Mouse (Mus musculus): ENCODE results near the gene Map3k4.

Gene Map3k4

GRCm38 (mm10) chr17:12228001-12228400, 90.6 kb downstream of the Map3k4 start:
- intact Hi-C loops (cut with DNase I) = loop anchor here (10.0 kb wide), 1 partner anchor 147 kb away; the partner anchor contains the start of gene Plg

GRCm38 (mm10) chr17:12226551-12226950, 92.0 kb downstream of the Map3k4 start:
- intact Hi-C loops (cut with DNase I) = loop anchor here (10.0 kb wide), 1 partner anchor 148 kb away; the partner anchor contains the start of gene Plg

- intact Hi-C loops (cut with DNase I) = loop anchor here (10.0 kb wide), 1 partner anchor 150 kb away; the partner anchor contains the start of gene Plg
These were observed 93.4 kb downstream of the Map3k4 start for GRCm38 (mm10) chr17:12225227-12225626.

GRCm38 (mm10) chr17:12224551-12224950, 94.0 kb downstream of the Map3k4 start:
- intact Hi-C loops (cut with DNase I) = loop anchor here (10.0 kb wide), 1 partner anchor 150 kb away; the partner anchor contains the start of gene Plg

GRCm38 (mm10) chr17:12224145-12224544, 94.5 kb downstream of the Map3k4 start:
- intact Hi-C loops (cut with DNase I) = loop anchor here (10.0 kb wide), 1 partner anchor 151 kb away; the partner anchor contains the start of gene Plg

GRCm38 (mm10) chr17:12223682-12224081, 94.9 kb downstream of the Map3k4 start:
- intact Hi-C loops (cut with DNase I) = loop anchor here (10.0 kb wide), 1 partner anchor 151 kb away; the partner anchor contains the start of gene Plg

- intact Hi-C loops (cut with DNase I) = loop anchor here (10.0 kb wide), 1 partner anchor 153 kb away; the partner anchor contains the start of gene Plg
These were observed 96.7 kb downstream of the Map3k4 start for GRCm38 (mm10) chr17:12221926-12222325.

- intact Hi-C loops (cut with DNase I) = no loop called here
These were observed 102.4 kb downstream of the Map3k4 start for GRCm38 (mm10) chr17:12216224-12216623.

GRCm38 (mm10) chr17:12213430-12213829, 105.2 kb downstream of the Map3k4 start:
- intact Hi-C loops (cut with DNase I) = loop anchor here (5.0 kb wide), 2 partner anchors 46 to 111 kb away; no protein-coding TSS in a partner anchor

- intact Hi-C loops (cut with DNase I) = loop anchor here (5.0 kb wide), 2 partner anchors 45 to 110 kb away; no protein-coding TSS in a partner anchor
These were observed 106.3 kb downstream of the Map3k4 start for GRCm38 (mm10) chr17:12212341-12212740.

GRCm38 (mm10) chr17:12211890-12212289, 106.7 kb downstream of the Map3k4 start:
- intact Hi-C loops (cut with DNase I) = loop anchor here (5.0 kb wide), 2 partner anchors 45 to 110 kb away; no protein-coding TSS in a partner anchor

- intact Hi-C loops (cut with DNase I) = loop anchor here (1.0 to 5.0 kb wide), 3 partner anchors 43 to 171 kb away; no protein-coding TSS in a partner anchor
These were observed 108.0 kb downstream of the Map3k4 start for GRCm38 (mm10) chr17:12210544-12211132.

- intact Hi-C loops (cut with DNase I) = no loop called here
These were observed 109.1 kb downstream of the Map3k4 start for GRCm38 (mm10) chr17:12209481-12209880.

GRCm38 (mm10) chr17:12207022-12207548, 111.5 kb downstream of the Map3k4 start:
- intact Hi-C loops (cut with DNase I) = no loop called here

- intact Hi-C loops (cut with DNase I) = no loop called here
These were observed 112.3 kb downstream of the Map3k4 start for GRCm38 (mm10) chr17:12206248-12206647.

- intact Hi-C loops (cut with DNase I) = no loop called here
These were observed 112.9 kb downstream of the Map3k4 start for GRCm38 (mm10) chr17:12205694-12206075.

GRCm38 (mm10) chr17:12205015-12205693, 113.4 kb downstream of the Map3k4 start:
- intact Hi-C loops (cut with DNase I) = no loop called here

GRCm38 (mm10) chr17:12204689-12205014, 113.9 kb downstream of the Map3k4 start:
- intact Hi-C loops (cut with DNase I) = no loop called here

GRCm38 (mm10) chr17:12204246-12204645, 114.3 kb downstream of the Map3k4 start:
- intact Hi-C loops (cut with DNase I) = no loop called here

- intact Hi-C loops (cut with DNase I) = no loop called here
These were observed 115.1 kb downstream of the Map3k4 start for GRCm38 (mm10) chr17:12203414-12203897.

- intact Hi-C loops (cut with DNase I) = no loop called here
These were observed 117.5 kb downstream of the Map3k4 start for GRCm38 (mm10) chr17:12201086-12201485.

GRCm38 (mm10) chr17:12199933-12200332, 118.7 kb downstream of the Map3k4 start:
- intact Hi-C loops (cut with DNase I) = no loop called here

Measured in adrenal gland (tissue).